Mouse (Mus musculus): ENCODE data around the gene Rtn4r. TPM values are rescaled to one million over a fixed set of nuclear protein-coding genes. Genes with fewer than 3 reads are reported as not detected.
"Not testable (repeated sequence)": the region's sequence is repeated elsewhere in the genome, so short reads cannot be mapped to it uniquely, and the experiment has no call there.

Gene Rtn4r
- total RNA-seq, 4 experiments from 2014 or later, result 100 to 120 (median 105) TPM

- DNase-seq (ENCODE audit: low spot score in 2 of 2), result no peak
These were observed 67.0 kb downstream of the Rtn4r start for GRCm38 (mm10) chr16:18194208-18194985.

DNA sequence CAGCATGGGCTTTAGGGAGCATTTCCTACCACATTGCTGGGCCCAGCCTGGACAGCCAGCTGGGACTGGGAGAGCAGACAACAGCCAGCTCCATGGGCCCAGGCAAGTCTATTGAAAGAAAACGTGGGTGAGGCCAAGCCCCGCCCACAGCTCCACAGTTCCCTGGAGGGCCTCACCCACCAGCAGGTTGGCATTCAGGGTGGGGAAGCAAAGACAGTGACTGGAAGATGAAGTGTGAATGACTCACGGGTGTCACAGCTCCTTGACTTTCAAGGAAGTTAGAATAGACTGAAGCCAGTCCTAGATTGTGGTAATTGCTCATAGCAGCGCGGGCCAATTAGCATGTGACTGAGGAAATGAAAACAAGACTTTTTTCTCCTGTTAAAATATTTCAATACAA, 67.6 kb downstream of the Rtn4r start:
- DNase-seq (ENCODE audit: low spot score in 2 of 2), result peak in 1 of 2 experiments; percentile 94

DNA sequence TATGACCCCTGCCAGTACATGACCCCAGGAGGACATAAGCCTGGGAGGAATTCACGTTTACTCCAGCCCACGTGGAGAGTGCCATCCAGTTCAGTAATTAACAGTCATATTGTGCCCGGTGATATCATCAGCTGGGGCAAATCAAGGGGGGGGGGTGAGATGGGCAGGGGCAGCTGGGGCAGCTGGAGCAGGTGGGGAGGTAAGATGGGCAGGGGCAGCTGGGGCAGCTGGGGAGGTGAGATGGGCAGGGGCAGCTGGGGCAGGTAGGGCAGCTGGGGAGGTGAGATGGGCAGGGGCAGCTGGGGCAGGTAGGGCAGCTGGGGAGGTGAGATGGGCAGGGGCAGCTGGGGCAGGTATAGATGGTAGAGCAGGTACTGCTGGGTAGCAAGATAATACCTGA, 68.1 kb downstream of the Rtn4r start:
- not testable (repeated sequence) for DNase-seq (ENCODE audit: low spot score in 2 of 2)

DNA sequence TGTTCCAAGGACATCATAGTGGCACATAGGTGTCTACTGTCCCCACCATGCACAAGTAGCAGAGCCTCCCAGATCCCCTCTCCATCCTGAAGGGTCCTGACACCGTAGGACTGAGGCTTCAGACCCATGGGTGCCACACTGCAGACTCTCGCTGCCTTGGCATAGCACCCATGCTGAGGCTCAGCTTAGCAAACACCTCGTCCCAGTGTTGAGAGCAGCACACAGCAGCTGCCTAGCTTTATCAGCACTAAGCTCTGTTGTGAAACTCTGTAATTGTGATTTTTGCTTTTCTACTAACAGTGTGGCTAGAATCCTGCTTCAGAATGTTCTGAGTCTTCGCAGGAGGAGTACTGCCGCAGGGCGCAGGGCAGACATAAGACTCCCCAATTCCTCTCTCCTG, 70.4 kb downstream of the Rtn4r start:
- no peak for DNase-seq (ENCODE audit: low spot score in 2 of 2)

- no peak for DNase-seq (ENCODE audit: low spot score in 2 of 2)
These were observed 71.1 kb downstream of the Rtn4r start for GRCm38 (mm10) chr16:18198365-18199098.

DNA sequence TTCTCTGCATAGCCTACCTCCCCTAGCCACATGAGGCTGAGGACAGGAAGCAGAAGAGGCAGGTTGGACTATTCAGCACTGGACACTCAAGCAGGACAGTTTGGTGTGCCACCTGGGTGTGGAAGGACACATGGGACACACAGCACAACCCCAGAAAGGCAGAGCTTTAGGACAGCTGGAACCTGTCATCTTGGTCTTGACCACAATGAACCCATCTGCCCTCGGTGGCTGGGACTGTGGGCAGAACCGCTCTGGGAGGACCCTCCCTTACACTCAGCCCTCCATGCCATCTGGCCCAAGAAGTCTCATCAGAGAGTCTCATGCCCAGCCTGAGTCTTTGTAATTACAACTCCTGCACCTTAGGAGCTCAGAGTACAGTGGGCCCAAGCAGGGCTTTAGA, 72.6 kb downstream of the Rtn4r start:
- DNase-seq (ENCODE audit: low spot score in 2 of 2), result no peak

GRCm38 (mm10) chr16:18201620-18202019, 74.2 kb downstream of the Rtn4r start:
- DNase-seq (ENCODE audit: low spot score in 2 of 2), result no peak

Small RNA genes lying within 50 kb of the gene (microRNA-seq; reads per million reads assigned to microRNA genes)
- 0 reads per million in 2 experiments for gene Mir6366

Other genes starting within 250 kb of the Rtn4r start
- gene Gm20518, start 236.0 kb upstream of the Rtn4r start, total RNA-seq (2022), result 1 to 10 TPM; 1.1 to 1.3 (median 1.1) TPM
- not detected for gene Tssk1, start 233.4 kb upstream of the Rtn4r start, total RNA-seq (2022)
- 100 to 1,000 TPM in 2 of 4 experiments, 10 to 100 TPM in 2; 97.2 to 104 (median 101) TPM for gene Dgcr2, start 229.1 kb upstream of the Rtn4r start, total RNA-seq (2022)
- not detected for gene Tssk2, start 229.0 kb upstream of the Rtn4r start, total RNA-seq (2022)
- gene Ess2, start 216.3 kb upstream of the Rtn4r start, total RNA-seq (2022), result 10 to 100 TPM; 27.0 to 34.5 (median 32.0) TPM
- under 1 TPM in 1 of 4 experiments, not detected in 3; 0.52 TPM for gene Gsc2, start 212.6 kb upstream of the Rtn4r start, total RNA-seq (2022)
- gene Slc25a1, start 199.4 kb upstream of the Rtn4r start, total RNA-seq (2022), result 10 to 100 TPM; 37.6 to 52.4 (median 45.9) TPM
- under 1 TPM in 1 of 4 experiments, not detected in 3; 0.59 TPM for gene Vpreb2, start 147.2 kb upstream of the Rtn4r start, total RNA-seq (2022)
- 10 to 100 TPM; 69.8 to 89.4 (median 80.6) TPM for gene Dgcr6, start 74.8 kb upstream of the Rtn4r start, total RNA-seq (2022)
- gene Prodh, start 37.4 kb upstream of the Rtn4r start, total RNA-seq (2022), result 10 to 100 TPM; 27.2 to 45.1 (median 31.8) TPM
- gene Ccdc188, start 90.2 kb downstream of the Rtn4r start, total RNA-seq (2022), result not detected
- 100 to 1,000 TPM; 106 to 125 (median 117) TPM for gene Zdhhc8, start 107.5 kb downstream of the Rtn4r start, total RNA-seq (2022)
- 10 to 100 TPM; 45.5 to 57.0 (median 48.8) TPM for gene Trmt2a, start 121.0 kb downstream of the Rtn4r start, total RNA-seq (2022)
- gene Ranbp1, start 121.1 kb downstream of the Rtn4r start, total RNA-seq (2022), result 10 to 100 TPM; 83.1 to 99.0 (median 90.9) TPM
- not detected for gene Gm49776, start 130.7 kb downstream of the Rtn4r start, total RNA-seq (2022)
- 10 to 100 TPM; 35.5 to 42.7 (median 39.4) TPM for gene Dgcr8, start 161.6 kb downstream of the Rtn4r start, total RNA-seq (2022)
- gene Tango2, start 220.5 kb downstream of the Rtn4r start, total RNA-seq (2022), result 100 to 1,000 TPM; 135 to 145 (median 142) TPM
- gene Arvcf, start 220.5 kb downstream of the Rtn4r start, total RNA-seq (2022), result 10 to 100 TPM; 34.2 to 42.1 (median 38.2) TPM

Data from left cerebral cortex, adult 8-10 months (tissue).